Mouse (Mus musculus) layer of hippocampus, adult 9-10 months (tissue): ENCODE measurements around the gene Tex12.
A peak's percentile ranks its signal among the peaks of the same experiment; 100 is the strongest.

Experiments used
- DNase-seq: peaks from one replicate; pipeline ENCODE4 v3.0.0; 2022; ENCODE audit warnings: low spot score

Tex12 gene

GRCm38 (mm10) chr9:50561145-50561917, at the start of gene Tex12:
Gene Tex12, minus strand, starts transcription at chr9:50561325.
- no peak for DNase-seq

GRCm38 (mm10) chr9:50604338-50604737, 43.2 kb upstream of the Tex12 start:
- DNase-seq, result no peak

- no peak for DNase-seq
Measured at GRCm38 (mm10) chr9:50603998-50604324, 42.8 kb upstream of the Tex12 start.

GRCm38 (mm10) chr9:50603189-50603997, 42.3 kb upstream of the Tex12 start, which contains the start of the genes Sdhd and Timm8b:
Gene Sdhd, minus strand, starts transcription at chr9:50603812.
Gene Timm8b, plus strand, starts transcription at chr9:50603910.
- DNase-seq, result peak; percentile 93

- no peak for DNase-seq
Measured at GRCm38 (mm10) chr9:50602055-50602845, 41.1 kb upstream of the Tex12 start.

- DNase-seq, result no peak
Measured at GRCm38 (mm10) chr9:50601536-50601935, 40.4 kb upstream of the Tex12 start.

GRCm38 (mm10) chr9:50596973-50597372, 35.8 kb upstream of the Tex12 start:
- no peak for DNase-seq

GRCm38 (mm10) chr9:50594794-50595417, 33.8 kb upstream of the Tex12 start:
- no peak for DNase-seq

- DNase-seq, result no peak
Measured at GRCm38 (mm10) chr9:50593544-50593943, 32.4 kb upstream of the Tex12 start.

- no peak for DNase-seq
Measured at GRCm38 (mm10) chr9:50592955-50593354, 31.8 kb upstream of the Tex12 start.

GRCm38 (mm10) chr9:50590856-50591518, 29.9 kb upstream of the Tex12 start:
- DNase-seq, result no peak

- no peak for DNase-seq
Measured at GRCm38 (mm10) chr9:50586955-50587354, 25.8 kb upstream of the Tex12 start.

GRCm38 (mm10) chr9:50585145-50585818, 24.2 kb upstream of the Tex12 start:
- DNase-seq, result no peak

GRCm38 (mm10) chr9:50580370-50580769, 19.2 kb upstream of the Tex12 start:
- no peak for DNase-seq

GRCm38 (mm10) chr9:50569599-50570525, 8.7 kb upstream of the Tex12 start:
- DNase-seq, result no peak

- no peak for DNase-seq
Measured at GRCm38 (mm10) chr9:50567881-50568280, 6.8 kb upstream of the Tex12 start.

- DNase-seq, result no peak
Measured at GRCm38 (mm10) chr9:50567372-50567771, 6.2 kb upstream of the Tex12 start.

- no peak for DNase-seq
Measured at GRCm38 (mm10) chr9:50565940-50566339, 4.8 kb upstream of the Tex12 start.

GRCm38 (mm10) chr9:50565173-50565572, 4.0 kb upstream of the Tex12 start:
- DNase-seq, result no peak

- no peak for DNase-seq
Measured at GRCm38 (mm10) chr9:50561918-50562360, 814 bp upstream of the Tex12 start.
